Mouse (Mus musculus) midbrain, embryonic 16.5 days (tissue): ENCODE results near the gene Selp. TPM values are rescaled to one million over a fixed set of nuclear protein-coding genes. Genes with fewer than 3 reads are reported as not detected.

Source experiments
- ATAC-seq: fragments of 200-750 bp; cut with Nextera tagmentation; 2 replicates; pipeline ENCODE4 v1.8.0; 2017; ENCODE audit warnings: moderate TSS enrichment
- H3K27ac ChIP-seq: fragments of 300-500 bp; sonication (generic); 2 replicates; pipeline ENCODE4 v1.5.1; 2014; ENCODE audit warnings: mild to moderate bottlenecking, low read length, mixed read lengths
- H3K27me3 ChIP-seq: fragments of 300-500 bp; sonication (generic); 2 replicates; pipeline ENCODE4 v1.6.1; 2014; ENCODE audit warnings: low read depth, low read length, mixed read lengths; ENCODE audit not compliant: control insufficient read depth, insufficient read depth
- H3K36me3 ChIP-seq: fragments of 300-500 bp; sonication (generic); 2 replicates; pipeline ENCODE4 v1.6.1; 2014; ENCODE audit warnings: mild to moderate bottlenecking, low read length, moderate library complexity, mixed read lengths; ENCODE audit not compliant: control insufficient read depth, insufficient read depth
- H3K4me1 ChIP-seq: fragments of 300-500 bp; sonication (generic); 2 replicates; pipeline ENCODE4 v1.6.1; 2014; ENCODE audit warnings: mild to moderate bottlenecking, low read length, mixed read lengths; ENCODE audit not compliant: control insufficient read depth, insufficient read depth
- H3K4me2 ChIP-seq: fragments of 300-500 bp; sonication (generic); 2 replicates; pipeline ENCODE4 v1.6.1; 2014; ENCODE audit warnings: mild to moderate bottlenecking, low read length, mixed read lengths
- H3K4me3 ChIP-seq: fragments of 300-500 bp; sonication (generic); 2 replicates; pipeline ENCODE4 v1.5.1; 2014; ENCODE audit warnings: low read depth, mild to moderate bottlenecking, low read length, moderate library complexity, mixed read lengths
- H3K9ac ChIP-seq: fragments of 300-500 bp; sonication (generic); 2 replicates; pipeline ENCODE4 v1.6.1; 2014; ENCODE audit warnings: low read depth, low read length, mixed read lengths
- H3K9me3 ChIP-seq: fragments of 300-500 bp; sonication (generic); replicated peaks from 2 replicates; pipeline ENCODE4 v1.6.1; 2014; ENCODE audit warnings: mild to moderate bottlenecking, low read length, mixed read lengths; ENCODE audit not compliant: control insufficient read depth, poor library complexity, severe bottlenecking
- WGBS: fragments of 180-500 bp; shearing (Covaris S2); extraction: QIAGEN DNeasy Blood & Tissue Kit; methylation state at CpG from one replicate; pipeline ENCODE4 v1.1.7; 2014; 5-methylcytosine and 5-hydroxymethylcytosine counted together
- polyA plus RNA-seq: library from polyadenylated mRNA; unstranded; fragments of >200 nt; fragmentation: Nextera tagmentation; extraction: Ambion mirVana; gene quantifications from 2 replicates; pipeline ENCODE4 v1.2.1, GENCODE M21; 2015

Gene Selp
- polyA plus RNA-seq, 1 experiment from 2014 or later, result not detected

GRCm38 (mm10) chr1:164076441-164076840, 38.6 kb upstream of the Selp start:
- no peaks in the 10 kb centered on the region for H3K27me3 ChIP-seq
- no peak for ATAC-seq
- no peak overlapping the region for H3K27ac ChIP-seq
- 63% methylated on average over 1 of the region's 1 CpGs for WGBS
- H3K36me3 ChIP-seq, result no peaks in the 10 kb centered on the region
- no peak overlapping the region for H3K4me2 ChIP-seq
- H3K9me3 ChIP-seq, result no peaks in the 10 kb centered on the region
- H3K4me3 ChIP-seq, result no peak overlapping the region
- no peaks in the 10 kb centered on the region for H3K4me1 ChIP-seq
- no peak overlapping the region for H3K9ac ChIP-seq

- no peaks in the 10 kb centered on the region for H3K27me3 ChIP-seq
- H3K4me1 ChIP-seq, result no peaks in the 10 kb centered on the region
- no peaks in the 10 kb centered on the region for H3K36me3 ChIP-seq
- no peak overlapping the region for H3K27ac ChIP-seq
- no peaks in the 10 kb centered on the region for H3K9me3 ChIP-seq
- H3K4me3 ChIP-seq, result no peak overlapping the region
- H3K9ac ChIP-seq, result no peak overlapping the region
- H3K4me2 ChIP-seq, result no peak overlapping the region
- ATAC-seq, result no peak
- WGBS, result 95% methylated on average over 3 of the region's 3 CpGs
These were observed 38.0 kb upstream of the Selp start for GRCm38 (mm10) chr1:164077031-164077430.

- H3K9ac ChIP-seq, result no peak overlapping the region
- no peaks in the 10 kb centered on the region for H3K9me3 ChIP-seq
- H3K4me1 ChIP-seq, result no peaks in the 10 kb centered on the region
- no peaks in the 10 kb centered on the region for H3K36me3 ChIP-seq
- 95% methylated on average over 4 of the region's 4 CpGs for WGBS
- no peaks in the 10 kb centered on the region for H3K27me3 ChIP-seq
- H3K4me2 ChIP-seq, result no peak overlapping the region
- no peak overlapping the region for H3K4me3 ChIP-seq
- ATAC-seq, result no peak
- no peak overlapping the region for H3K27ac ChIP-seq
These were observed 36.7 kb upstream of the Selp start for GRCm38 (mm10) chr1:164078323-164078741.

GRCm38 (mm10) chr1:164079091-164079490, 36.0 kb upstream of the Selp start:
- no peak for ATAC-seq
- Histone ChIP-seq H3K36me3 (no peaks in the 10 kb centered on the region), H3K4me3 (no peak overlapping the region), H3K4me1 (no peaks in the 10 kb centered on the region), H3K4me2 (no peak overlapping the region), H3K9ac (no peak overlapping the region), H3K27me3 (no peaks in the 10 kb centered on the region), H3K9me3 (no peaks in the 10 kb centered on the region), H3K27ac (no peak overlapping the region)
- WGBS, result 88% methylated on average over 11 of the region's 11 CpGs

- no peak overlapping the region for H3K9ac ChIP-seq
- no peak for ATAC-seq
- no peaks in the 10 kb centered on the region for H3K27me3 ChIP-seq
- no peak overlapping the region for H3K4me2 ChIP-seq
- no peak overlapping the region for H3K4me3 ChIP-seq
- no peaks in the 10 kb centered on the region for H3K4me1 ChIP-seq
- no peak overlapping the region for H3K27ac ChIP-seq
- H3K36me3 ChIP-seq, result no peaks in the 10 kb centered on the region
- no peaks in the 10 kb centered on the region for H3K9me3 ChIP-seq
- WGBS, result 92% methylated on average over 4 of the region's 4 CpGs
These were observed 32.0 kb upstream of the Selp start for GRCm38 (mm10) chr1:164083046-164083445.

- Histone ChIP-seq H3K4me2 (no peak overlapping the region), H3K27ac (no peak overlapping the region), H3K36me3 (no peaks in the 10 kb centered on the region), H3K4me3 (no peak overlapping the region), H3K9ac (no peak overlapping the region), H3K4me1 (no peaks in the 10 kb centered on the region), H3K27me3 (no peaks in the 10 kb centered on the region), H3K9me3 (no peaks in the 10 kb centered on the region)
- no peak for ATAC-seq
- WGBS, result 85% methylated on average over 3 of the region's 3 CpGs
These were observed 28.3 kb upstream of the Selp start for GRCm38 (mm10) chr1:164086797-164087196.

- Histone ChIP-seq H3K4me1 (no peaks in the 10 kb centered on the region), H3K9ac (no peak overlapping the region), H3K9me3 (no peaks in the 10 kb centered on the region), H3K4me3 (no peak overlapping the region), H3K27me3 (no peaks in the 10 kb centered on the region), H3K4me2 (no peak overlapping the region), H3K27ac (no peak overlapping the region), H3K36me3 (no peaks in the 10 kb centered on the region)
- ATAC-seq, result no peak
- 95% methylated on average over 5 of the region's 5 CpGs for WGBS
These were observed 27.2 kb upstream of the Selp start for GRCm38 (mm10) chr1:164087872-164088271.

GRCm38 (mm10) chr1:164096780-164097179, 18.3 kb upstream of the Selp start:
- ATAC-seq, result no peak
- H3K36me3 ChIP-seq, result no peaks in the 10 kb centered on the region

GRCm38 (mm10) chr1:164097911-164098310, 17.2 kb upstream of the Selp start:
- WGBS, result 91% methylated on average over 2 of the region's 2 CpGs
- H3K9me3 ChIP-seq, result no peaks in the 10 kb centered on the region
- no peak overlapping the region for H3K27ac ChIP-seq
- no peak for ATAC-seq
- H3K27me3 ChIP-seq, result no peaks in the 10 kb centered on the region
- H3K9ac ChIP-seq, result no peak overlapping the region
- H3K36me3 ChIP-seq, result no peaks in the 10 kb centered on the region
- H3K4me2 ChIP-seq, result no peak overlapping the region
- H3K4me1 ChIP-seq, result no peaks in the 10 kb centered on the region
- H3K4me3 ChIP-seq, result no peak overlapping the region

More at GRCm38 (mm10) chr1:164096780-164097179, 18.3 kb upstream of the Selp start:
- Histone ChIP-seq H3K27me3 (no peaks in the 10 kb centered on the region), H3K4me3 (no peak overlapping the region), H3K4me1 (no peaks in the 10 kb centered on the region), H3K9ac (no peak overlapping the region), H3K9me3 (no peaks in the 10 kb centered on the region), H3K27ac (no peak overlapping the region), H3K4me2 (no peak overlapping the region)
- WGBS, result 75% methylated on average over 6 of the region's 6 CpGs

- H3K4me2 ChIP-seq, result no peak overlapping the region
- 63% methylated on average over 2 of the region's 2 CpGs for WGBS
These were observed 16.7 kb upstream of the Selp start for GRCm38 (mm10) chr1:164098372-164098771.

More at GRCm38 (mm10) chr1:164098372-164098771, 16.7 kb upstream of the Selp start:
- Histone ChIP-seq H3K27me3 (no peaks in the 10 kb centered on the region), H3K36me3 (no peaks in the 10 kb centered on the region), H3K9me3 (no peaks in the 10 kb centered on the region), H3K27ac (no peak overlapping the region), H3K4me1 (no peaks in the 10 kb centered on the region), H3K9ac (no peak overlapping the region), H3K4me3 (no peak overlapping the region)
- ATAC-seq, result no peak
